1 mouse cellular context compared by ENCODE assay signal in the genomic region with DNA sequence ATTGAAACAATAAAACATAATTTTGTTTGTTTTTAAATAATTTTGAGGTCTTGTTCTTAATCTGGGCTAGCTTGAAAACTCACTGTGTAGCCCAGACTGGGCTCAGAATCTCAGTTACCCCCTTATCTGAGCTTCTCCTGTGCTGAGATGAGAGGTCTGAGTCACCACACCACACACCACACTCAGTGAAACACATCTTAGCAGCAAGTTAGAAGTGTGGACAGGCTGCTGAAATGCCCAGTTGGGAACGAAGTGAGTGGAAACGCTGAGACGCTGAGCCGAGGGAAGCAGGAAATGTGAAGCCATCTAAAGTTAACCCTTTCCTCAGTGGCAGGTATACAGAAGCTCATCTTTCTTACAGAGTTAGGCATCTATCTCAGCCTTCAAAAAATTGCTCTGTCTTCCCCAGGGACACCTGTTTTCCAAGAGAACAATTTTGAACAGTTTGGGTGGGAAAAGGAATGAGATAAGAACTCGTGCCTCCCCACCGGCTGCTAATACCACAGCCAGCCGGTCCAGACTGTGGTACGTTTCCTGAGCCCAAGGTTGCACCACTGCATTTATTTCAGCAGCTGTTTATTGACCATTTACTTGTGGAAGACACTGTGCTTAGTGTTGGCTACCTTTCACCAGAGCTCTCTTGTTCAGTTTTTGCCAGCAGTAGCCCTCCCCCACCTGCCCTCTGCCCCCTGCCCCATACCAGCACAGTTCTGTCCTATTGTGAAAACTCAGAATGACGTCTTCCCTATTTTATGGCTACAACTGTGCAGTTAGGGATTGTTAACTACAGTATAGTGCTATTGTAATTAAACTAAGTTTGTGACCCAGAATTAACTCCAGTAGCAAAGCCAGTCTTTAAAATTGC.
TF ChIP-seq lines count a peak whose summit lies in the region.

No protein-coding gene starts in this region.

TF ChIP-seq in MEL, 35 proteins besides CTCF, POLR2A, EP300 and RAD21:
- TF ChIP-seq GATA1 (IDR thresholded peaks at IDR 0.05; ENCODE audit: low read depth, low read length), result peak; percentile 21; the same call in 1 of the 2 replicates
- peak; percentile 47; the same call in 1 of the 2 replicates for TF ChIP-seq RCOR1 (IDR thresholded peaks at IDR 0.05; ENCODE audit: low read depth, low read length)
- no peak for TF ChIP-seq ETS1 (IDR thresholded peaks at IDR 0.05; ENCODE audit: low read depth, low read length)
